Mouse (Mus musculus) brain, embryonic 14.5 days (tissue): ENCODE results near the gene Mapk8ip3. TPM values are rescaled to one million over a fixed set of nuclear protein-coding genes. Genes with fewer than 3 reads are reported as not detected.

Experiments used
- DNase-seq: peaks from one replicate; pipeline ENCODE4 v3.0.0-alpha.2; 2011; ENCODE audit warnings: low read depth
- CTCF ChIP-seq: fragments of 200-500 bp; IDR thresholded peaks from 2 replicates; pipeline ENCODE4 v1.5.1; 2012; ENCODE audit warnings: inconsistent platforms, mild to moderate bottlenecking, moderate library complexity, borderline replicate concordance; ENCODE audit not compliant: insufficient read depth, insufficient read length; ENCODE audit errors: extremely low read depth
- POLR2A ChIP-seq: fragments of 200-500 bp; IDR thresholded peaks from 2 replicates; pipeline ENCODE4 v1.6.1; 2012; ENCODE audit warnings: mild to moderate bottlenecking, inconsistent platforms, borderline replicate concordance; ENCODE audit not compliant: poor library complexity, insufficient read depth, insufficient read length, severe bottlenecking; ENCODE audit errors: extremely low read depth
- polyA plus RNA-seq: library from polyadenylated mRNA; depleted of rRNA; stranded (reverse); fragments of >200 nt; gene quantifications from 2 replicates; pipeline ENCODE4 v1.2.3, GENCODE M21; 2012

The Mapk8ip3 gene
- polyA plus RNA-seq, 1 experiment = 242 TPM

DNA sequence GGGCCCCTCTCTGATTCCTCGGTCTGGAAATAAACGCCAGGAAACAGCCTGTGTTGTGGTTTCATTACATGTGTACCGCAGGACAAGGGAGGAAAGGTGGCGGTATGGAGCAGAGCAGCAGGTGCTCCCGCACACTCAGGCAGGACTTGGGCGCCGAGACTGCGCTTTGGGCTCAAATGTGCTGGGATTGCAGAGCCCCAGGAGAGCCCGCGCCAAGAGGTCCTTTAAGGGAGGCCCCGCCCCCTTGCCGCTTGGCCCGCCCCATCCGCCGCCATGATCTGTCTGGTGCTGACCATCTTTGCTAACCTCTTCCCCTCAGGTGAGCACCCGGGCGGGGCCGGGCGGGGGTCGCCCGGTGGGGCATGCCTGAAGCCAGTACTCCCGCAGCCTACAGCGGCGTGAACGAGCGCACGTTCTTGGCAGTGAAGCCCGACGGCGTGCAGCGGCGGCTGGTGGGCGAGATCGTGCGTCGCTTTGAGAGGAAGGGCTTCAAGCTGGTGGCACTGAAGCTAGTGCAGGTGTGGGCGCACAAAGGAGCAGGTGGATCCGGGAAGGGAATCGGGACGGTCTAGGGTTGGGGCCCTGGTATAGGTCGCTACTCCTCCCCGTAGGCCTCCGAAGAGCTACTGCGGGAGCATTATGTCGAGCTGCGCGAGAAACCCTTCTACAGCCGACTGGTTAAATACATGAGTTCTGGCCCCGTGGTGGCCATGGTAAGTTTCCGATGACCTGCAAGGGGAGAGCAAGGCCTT, 40.4 kb downstream of the Mapk8ip3 start, which contains the start of gene Nme3:
TSS of gene Nme3 (plus strand) at position 260 of the 752 bp plus-strand sequence.
- TF ChIP-seq POLR2A (no peak), CTCF (peak; percentile 13; the same call in 1 of the 2 replicates)
- DNase-seq = peak; percentile 84

DNA sequence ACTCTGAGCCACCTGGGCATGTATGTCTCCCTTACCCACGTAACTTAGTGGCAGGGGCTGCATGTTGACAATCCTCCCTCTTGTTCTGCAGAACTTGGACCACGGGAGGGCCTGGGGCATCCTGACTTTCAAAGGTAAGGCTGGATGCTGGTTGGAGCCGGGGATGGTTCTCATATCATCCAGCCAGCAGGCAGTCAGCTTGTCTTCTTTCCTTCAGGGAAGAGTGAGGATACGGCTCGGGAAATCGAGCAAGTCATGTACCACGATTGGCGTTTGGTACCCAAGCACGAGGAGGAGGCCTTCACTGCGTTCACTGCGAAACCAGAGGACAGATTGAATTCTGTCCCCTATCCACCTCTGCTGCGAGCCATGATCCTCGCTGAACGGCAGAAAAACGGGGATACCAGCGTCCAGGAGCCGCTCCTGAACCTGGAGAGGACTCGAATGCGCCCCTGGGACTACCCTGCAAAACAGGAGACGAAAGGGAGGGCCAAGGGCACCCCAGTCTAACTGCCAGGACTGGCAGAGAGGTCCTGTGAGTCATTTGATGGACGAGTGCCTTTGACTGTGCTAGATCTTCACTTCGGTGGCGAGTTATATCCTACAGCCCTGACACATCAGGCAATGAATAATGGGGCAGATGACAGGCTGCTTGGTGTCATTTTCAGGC, 41.1 kb downstream of the Mapk8ip3 start:
- no peak for DNase-seq
- no peak for TF ChIP-seq CTCF

DNA sequence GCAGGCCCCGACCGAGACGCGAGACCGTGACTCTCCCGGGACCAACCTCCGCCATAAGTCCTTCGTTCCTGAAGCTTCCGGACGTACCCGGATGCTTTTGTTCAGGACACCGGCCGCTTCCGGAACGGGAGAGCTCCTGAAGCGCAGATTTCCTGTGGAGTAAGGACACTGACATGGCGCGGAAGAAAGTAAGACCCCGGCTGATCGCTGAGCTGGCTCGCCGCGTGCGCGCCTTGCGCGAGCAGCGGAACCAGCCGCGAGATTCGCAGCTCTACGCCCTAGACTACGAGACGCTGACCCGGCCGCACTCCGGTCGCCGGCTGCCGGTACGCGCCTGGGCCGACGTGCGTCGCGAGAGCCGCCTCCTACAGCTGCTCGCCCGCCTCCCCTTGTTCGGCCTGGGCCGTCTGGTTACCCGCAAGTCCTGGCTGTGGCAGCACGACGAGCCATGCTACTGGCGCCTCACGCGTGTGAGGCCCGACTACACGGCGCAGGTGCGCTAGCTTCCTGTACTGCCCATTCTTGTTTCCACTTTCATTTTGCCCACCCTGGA, 41.7 kb downstream of the Mapk8ip3 start, which contains the start of the genes Eme2 and Mrps34:
TSS of gene Eme2 (minus strand) at position 93 of the 553 bp plus-strand sequence.
TSS of gene Mrps34 (plus strand) at position 122 of the 553 bp plus-strand sequence.
- DNase-seq = peak; percentile 96

DNA sequence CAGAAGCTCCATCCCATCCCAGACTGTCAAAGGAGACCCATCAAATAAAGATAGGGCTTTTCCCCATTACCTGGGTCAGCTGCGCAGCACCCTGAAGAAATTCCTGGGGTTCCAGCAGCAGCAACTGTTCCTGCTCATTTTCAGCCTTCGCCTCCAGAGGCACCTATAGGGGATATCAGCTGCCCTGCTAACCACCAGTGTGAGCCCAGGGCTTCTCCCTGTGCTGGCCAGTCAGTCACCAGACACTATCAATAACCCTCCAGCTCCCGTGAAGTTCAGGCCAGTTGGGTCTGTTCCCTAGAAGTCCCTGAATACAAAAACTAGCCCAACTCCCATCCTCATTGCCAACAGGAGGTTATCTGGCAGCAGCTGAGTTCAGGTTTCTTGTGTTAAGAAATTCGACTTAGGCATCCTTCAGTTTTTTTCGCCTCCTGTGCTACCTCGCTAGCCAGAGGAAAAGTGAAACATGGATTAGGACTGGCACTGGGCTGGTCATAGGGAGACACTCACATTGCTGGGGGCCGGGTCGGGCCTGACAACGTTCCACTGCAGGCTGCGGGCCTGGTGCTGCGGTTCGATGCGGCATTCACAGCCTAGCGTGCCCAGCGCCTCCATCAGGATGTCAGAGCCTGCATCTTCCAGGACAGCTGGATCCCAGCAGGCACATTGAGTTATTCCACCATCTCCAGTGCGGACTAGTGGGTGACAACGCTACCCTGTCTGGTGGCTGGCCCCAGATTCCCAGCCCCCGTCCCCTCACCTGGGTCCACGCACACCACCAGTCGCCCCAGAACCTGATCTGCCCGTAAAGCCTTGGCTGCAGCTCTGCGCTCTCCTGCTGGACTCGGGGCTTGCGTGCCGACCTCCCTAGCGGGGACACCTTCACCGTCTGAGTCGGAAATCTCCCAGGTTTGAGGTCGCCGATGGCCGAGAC, 42.4 kb downstream of the Mapk8ip3 start:
- TF ChIP-seq CTCF (no peak), POLR2A (no peak)
- no peak for DNase-seq

More for the DNA sequence above, 41.7 kb downstream of the Mapk8ip3 start, which contains the start of the genes Eme2 and Mrps34:
- no peak for TF ChIP-seq CTCF
- TF ChIP-seq POLR2A = peak; percentile 26; the same call in 1 of the 2 replicates

DNA sequence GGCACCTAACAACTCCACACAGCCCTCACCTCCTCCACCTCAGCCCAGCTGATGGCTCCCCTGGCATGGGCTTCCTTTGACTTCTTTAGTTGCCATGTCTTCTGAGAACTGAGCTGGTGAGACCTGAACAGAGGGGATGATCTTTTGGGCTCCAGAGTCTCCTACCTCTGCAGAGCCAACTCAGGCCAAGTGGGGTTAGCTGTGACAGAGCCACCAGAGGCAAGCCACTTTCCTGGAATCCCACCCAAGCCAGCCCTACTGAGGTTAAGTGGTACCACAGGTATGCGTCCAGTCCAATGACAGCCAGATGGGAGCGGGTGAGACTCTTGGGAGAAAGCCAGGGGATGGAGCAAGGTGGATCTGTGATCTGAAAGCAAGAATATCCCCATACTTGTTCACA, 43.5 kb downstream of the Mapk8ip3 start:
- no peak for TF ChIP-seq POLR2A
- TF ChIP-seq CTCF = no peak
- no peak for DNase-seq

DNA sequence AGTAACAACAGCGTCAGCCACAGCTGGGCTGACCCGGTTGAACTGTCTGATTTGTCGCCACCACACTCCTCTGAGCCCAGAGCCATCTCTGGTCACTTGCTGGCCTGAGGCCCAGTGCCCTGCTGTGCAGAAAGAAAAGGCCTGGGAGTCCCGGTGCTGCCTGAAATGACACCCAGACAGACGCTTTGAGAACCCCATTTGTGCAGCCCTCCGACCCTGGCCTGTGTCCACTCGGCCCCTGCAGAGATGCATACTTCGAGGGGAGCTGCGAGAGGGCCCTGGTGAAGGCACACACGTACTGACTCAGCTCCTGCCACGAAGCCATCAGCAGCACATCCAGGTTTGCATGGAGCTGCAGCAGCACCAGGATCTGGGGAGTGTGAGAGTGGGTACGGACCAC, 44.0 kb downstream of the Mapk8ip3 start:
- TF ChIP-seq CTCF (no peak), POLR2A (no peak)
- DNase-seq = no peak

DNA sequence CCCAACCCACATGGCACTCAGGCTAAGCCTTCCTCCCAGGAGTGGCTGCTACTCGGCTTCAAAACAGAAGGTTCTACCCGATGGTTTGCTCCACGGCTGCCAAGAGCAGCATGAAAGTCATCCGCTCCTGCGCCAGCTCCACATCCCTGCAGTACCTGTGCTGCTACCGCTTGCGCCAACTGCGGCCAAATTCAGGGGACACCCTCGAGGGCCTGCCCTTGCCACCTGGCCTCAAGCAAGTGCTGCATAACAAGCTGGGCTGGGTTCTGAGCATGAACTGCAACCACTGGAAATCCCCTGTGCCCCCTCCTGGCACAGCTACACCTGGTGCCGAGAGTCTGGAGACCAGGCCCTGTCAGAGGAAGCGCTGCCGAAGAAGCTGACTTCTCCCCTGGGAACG, 45.5 kb downstream of the Mapk8ip3 start:
- no peak for DNase-seq

DNA sequence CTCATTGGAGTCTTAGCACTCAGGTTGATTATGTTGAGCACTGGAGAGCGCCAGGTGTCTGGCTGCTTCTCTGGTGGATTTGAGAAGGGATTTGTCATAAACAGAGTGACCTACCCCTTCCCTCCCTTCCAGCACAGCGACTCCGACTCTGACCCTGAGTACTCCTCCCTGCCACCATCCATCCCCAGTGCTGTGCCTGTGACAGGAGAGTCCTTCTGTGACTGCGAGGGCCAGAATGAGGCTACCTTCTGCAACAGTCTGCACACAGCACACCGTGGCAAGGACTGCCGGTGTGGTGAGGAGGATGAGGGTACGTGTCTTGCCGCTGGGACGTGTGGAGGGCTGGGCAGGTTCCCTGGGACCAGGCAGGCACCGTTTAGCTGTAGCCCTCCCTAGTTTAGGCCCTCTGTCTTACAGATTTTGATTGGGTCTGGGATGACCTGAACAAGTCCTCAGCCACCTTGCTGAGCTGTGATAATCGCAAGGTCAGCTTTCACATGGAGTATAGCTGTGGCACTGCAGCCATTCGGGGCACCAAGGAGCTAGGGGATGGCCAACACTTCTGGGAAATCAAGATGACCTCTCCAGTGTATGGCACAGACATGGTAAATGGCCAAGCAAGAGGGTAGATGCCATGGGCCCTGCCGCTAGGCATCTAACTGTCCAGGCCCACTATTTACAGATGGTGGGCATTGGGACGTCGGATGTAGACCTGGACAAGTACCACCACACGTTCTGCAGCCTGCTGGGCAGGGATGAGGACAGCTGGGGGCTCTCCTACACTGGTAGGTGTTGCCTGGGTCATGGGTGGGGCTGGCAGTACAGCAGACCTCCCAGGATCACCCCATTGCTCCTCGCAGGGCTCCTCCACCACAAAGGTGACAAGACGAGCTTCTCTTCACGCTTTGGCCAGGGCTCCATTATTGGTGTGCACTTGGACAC, 46.4 kb downstream of the Mapk8ip3 start:
- no peak for DNase-seq

More for the DNA sequence above, 45.5 kb downstream of the Mapk8ip3 start:
- TF ChIP-seq CTCF (no peak), POLR2A (no peak)

DNA sequence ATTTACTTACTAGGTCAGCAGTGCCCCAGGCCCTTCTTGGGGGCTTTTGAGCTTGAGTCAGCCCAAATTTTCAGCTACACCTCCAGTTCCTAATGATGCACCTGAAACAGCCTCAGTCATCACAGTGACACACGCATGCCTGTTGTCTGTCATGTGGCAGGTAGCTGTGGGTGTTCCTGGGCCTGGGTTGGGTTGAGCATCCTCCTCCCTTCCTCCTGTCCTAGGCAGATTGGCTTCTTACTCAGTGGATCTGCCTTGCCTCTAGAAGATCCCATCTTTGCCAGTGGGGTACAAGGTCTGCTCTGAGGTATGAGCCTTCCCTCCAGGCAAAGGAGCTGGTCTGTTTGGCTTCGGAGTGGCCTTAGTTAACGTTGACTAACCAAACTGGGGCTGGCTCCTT, 47.9 kb downstream of the Mapk8ip3 start:
- DNase-seq = no peak
- TF ChIP-seq CTCF = no peak

More for the DNA sequence above, 46.4 kb downstream of the Mapk8ip3 start:
- no peak for TF ChIP-seq CTCF
- TF ChIP-seq POLR2A = no peak
